Mouse (Mus musculus): Measurements from ENCODE around the gene Gm6803. TPM values are rescaled to one million over a fixed set of nuclear protein-coding genes. Genes with fewer than 3 reads are reported as not detected.

Gm6803 gene
- total and polyA plus RNA-seq, 2 experiments from 2014 or later = not detected

Other genes starting within 250 kb of the Gm6803 start
- not detected in 2 replicates for gene Gm21319, start 243.0 kb downstream of the Gm6803 start, total RNA-seq (2014; rRNA removed; ENCODE audit: low replicate concordance)
- gene Gm21319, start 243.0 kb downstream of the Gm6803 start, polyA plus RNA-seq (2015; fragmentation: Nextera tagmentation; extraction: Ambion mirVana) = not detected in 2 replicates
- not detected in 2 replicates for gene Gm21936, start 223.3 kb downstream of the Gm6803 start, total RNA-seq (2014; rRNA removed; ENCODE audit: low replicate concordance)
- not detected in 2 replicates for gene Gm21936, start 223.3 kb downstream of the Gm6803 start, polyA plus RNA-seq (2015; fragmentation: Nextera tagmentation; extraction: Ambion mirVana)
- not detected in 2 replicates for gene BB287469, start 202.2 kb downstream of the Gm6803 start, total RNA-seq (2014; rRNA removed; ENCODE audit: low replicate concordance)
- not detected in 2 replicates for gene BB287469, start 202.2 kb downstream of the Gm6803 start, polyA plus RNA-seq (2015; fragmentation: Nextera tagmentation; extraction: Ambion mirVana)
- gene Gm2001, start 176.4 kb downstream of the Gm6803 start, total RNA-seq (2014; rRNA removed; ENCODE audit: low replicate concordance) = not detected in 2 replicates
- not detected in 2 replicates for gene Gm2001, start 176.4 kb downstream of the Gm6803 start, polyA plus RNA-seq (2015; fragmentation: Nextera tagmentation; extraction: Ambion mirVana)
- gene Gm2016, start 144.7 kb downstream of the Gm6803 start, total RNA-seq (2014; rRNA removed; ENCODE audit: low replicate concordance) = not detected in 2 replicates
- gene Gm2016, start 144.7 kb downstream of the Gm6803 start, polyA plus RNA-seq (2015; fragmentation: Nextera tagmentation; extraction: Ambion mirVana) = not detected in 2 replicates
- not detected in 2 replicates for gene Gm2022, start 123.4 kb downstream of the Gm6803 start, total RNA-seq (2014; rRNA removed; ENCODE audit: low replicate concordance)
- gene Gm2022, start 123.4 kb downstream of the Gm6803 start, polyA plus RNA-seq (2015; fragmentation: Nextera tagmentation; extraction: Ambion mirVana) = not detected in 2 replicates
- gene Gm2035, start 98.9 kb downstream of the Gm6803 start, total RNA-seq (2014; rRNA removed; ENCODE audit: low replicate concordance) = not detected in 2 replicates
- gene Gm2035, start 98.9 kb downstream of the Gm6803 start, polyA plus RNA-seq (2015; fragmentation: Nextera tagmentation; extraction: Ambion mirVana) = not detected in 2 replicates
- gene Gm2042, start 64.7 kb downstream of the Gm6803 start, total RNA-seq (2014; rRNA removed; ENCODE audit: low replicate concordance) = not detected in 2 replicates
- not detected in 2 replicates for gene Gm2042, start 64.7 kb downstream of the Gm6803 start, polyA plus RNA-seq (2015; fragmentation: Nextera tagmentation; extraction: Ambion mirVana)
- gene Gm2075, start 6.9 kb downstream of the Gm6803 start, total RNA-seq (2014; rRNA removed; ENCODE audit: low replicate concordance) = not detected in 2 replicates
- not detected in 2 replicates for gene Gm2075, start 6.9 kb downstream of the Gm6803 start, polyA plus RNA-seq (2015; fragmentation: Nextera tagmentation; extraction: Ambion mirVana)
- gene Gm2056, start 8.2 kb upstream of the Gm6803 start, total RNA-seq (2014; rRNA removed; ENCODE audit: low replicate concordance) = not detected in 2 replicates
- not detected in 2 replicates for gene Gm2056, start 8.2 kb upstream of the Gm6803 start, polyA plus RNA-seq (2015; fragmentation: Nextera tagmentation; extraction: Ambion mirVana)
- not detected in 2 replicates for gene Gm16368, start 64.9 kb upstream of the Gm6803 start, total RNA-seq (2014; rRNA removed; ENCODE audit: low replicate concordance)
- gene Gm16368, start 64.9 kb upstream of the Gm6803 start, polyA plus RNA-seq (2015; fragmentation: Nextera tagmentation; extraction: Ambion mirVana) = not detected in 2 replicates
- gene Gm10436, start 163.3 kb upstream of the Gm6803 start, total RNA-seq (2014; rRNA removed; ENCODE audit: low replicate concordance) = not detected in 2 replicates
- gene Gm10436, start 163.3 kb upstream of the Gm6803 start, polyA plus RNA-seq (2015; fragmentation: Nextera tagmentation; extraction: Ambion mirVana) = not detected in 2 replicates
- not detected in 2 replicates for gene Gm8332, start 231.3 kb upstream of the Gm6803 start, total RNA-seq (2014; rRNA removed; ENCODE audit: low replicate concordance)
- gene Gm8332, start 231.3 kb upstream of the Gm6803 start, polyA plus RNA-seq (2015; fragmentation: Nextera tagmentation; extraction: Ambion mirVana) = not detected in 2 replicates